Mouse (Mus musculus) cerebellum, adult 11-12 months (tissue): ENCODE results near the gene Zg16.
"Not testable (repeated sequence)": the region's sequence is repeated elsewhere in the genome, so short reads cannot be mapped to it uniquely, and the experiment has no call there.

Source experiments
- DNase-seq: peaks from one replicate; pipeline ENCODE4 v3.0.0; 2022

Zg16 gene

GRCm38 (mm10) chr7:127103960-127104359 lies 16.8 kb upstream of the Zg16 start:
- DNase-seq, result no peak

DNA sequence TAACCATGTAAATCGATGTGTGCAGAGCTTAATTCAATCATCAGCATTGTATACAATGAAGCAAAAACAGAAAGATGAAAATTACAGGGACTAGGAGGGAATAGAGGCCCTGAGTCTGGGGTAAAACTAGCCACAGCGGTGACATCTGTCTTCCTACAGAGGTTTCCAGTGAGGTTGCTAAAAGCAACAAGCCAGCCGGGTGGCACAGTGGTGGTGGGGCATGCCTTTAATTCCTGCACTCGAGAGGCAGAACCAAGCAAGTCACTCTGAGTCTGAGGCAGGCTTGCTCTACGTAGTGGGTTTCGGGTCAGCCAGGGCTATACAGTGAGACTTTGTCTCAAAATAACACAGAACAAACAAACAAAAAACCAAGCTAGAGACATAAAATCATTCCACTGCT lies 15.0 kb upstream of the Zg16 start:
- no peak for DNase-seq

GRCm38 (mm10) chr7:127101451-127102016 lies 14.4 kb upstream of the Zg16 start:
- no peak for DNase-seq

- DNase-seq, result no peak
Observed at GRCm38 (mm10) chr7:127099528-127099927, 12.4 kb upstream of the Zg16 start.

GRCm38 (mm10) chr7:127098950-127099349 lies 11.8 kb upstream of the Zg16 start:
- no peak for DNase-seq

GRCm38 (mm10) chr7:127098521-127098920 lies 11.4 kb upstream of the Zg16 start:
- no peak for DNase-seq

GRCm38 (mm10) chr7:127096456-127096855 lies 9.3 kb upstream of the Zg16 start:
- DNase-seq, result no peak

GRCm38 (mm10) chr7:127093914-127094313 lies 6.8 kb upstream of the Zg16 start:
- no peak for DNase-seq

DNA sequence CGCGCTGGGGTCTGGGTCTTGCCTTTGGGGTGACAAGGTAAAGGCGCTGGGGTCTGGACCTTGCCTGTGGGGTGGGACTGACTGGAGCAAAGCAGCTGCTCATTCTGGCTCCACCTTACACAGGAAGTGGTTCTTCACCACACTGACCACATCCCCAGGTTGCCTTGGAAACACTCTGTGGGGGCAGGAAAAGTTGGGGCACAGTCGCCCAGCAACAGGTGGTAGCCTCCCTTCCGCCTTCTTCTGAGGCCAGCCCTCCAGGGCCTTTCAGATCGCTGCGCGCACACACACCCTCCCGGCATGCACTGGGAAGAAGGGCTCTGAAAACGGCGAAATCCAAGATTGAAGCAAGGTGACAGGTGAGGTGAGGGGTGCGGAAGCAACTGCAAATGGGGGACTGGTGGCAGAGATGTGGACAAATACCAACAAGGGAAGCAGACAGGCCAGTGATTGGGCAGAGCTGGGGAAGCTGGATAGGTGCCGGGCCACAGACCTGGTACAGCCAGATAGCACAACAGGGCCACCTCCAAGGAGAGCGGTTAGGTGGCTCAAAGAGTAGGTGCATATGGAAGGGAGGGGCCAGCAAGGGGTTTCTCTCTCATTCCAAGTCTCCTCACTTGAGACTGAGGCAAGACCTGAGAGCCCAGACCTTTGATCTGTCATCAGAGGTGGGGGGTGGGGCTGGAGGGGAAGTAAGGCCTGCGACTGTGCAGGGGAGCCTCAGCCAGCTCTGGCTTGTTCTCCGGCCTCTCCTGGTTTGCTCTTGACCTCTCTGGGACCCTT lies 4.2 kb upstream of the Zg16 start, which contains the start of gene AI467606:
Gene AI467606 (plus strand): TSS at position 246 of the 783 bp plus-strand sequence.
- no peak for DNase-seq

- DNase-seq, result no peak
Observed at GRCm38 (mm10) chr7:127090154-127091113, 3.3 kb upstream of the Zg16 start.

DNA sequence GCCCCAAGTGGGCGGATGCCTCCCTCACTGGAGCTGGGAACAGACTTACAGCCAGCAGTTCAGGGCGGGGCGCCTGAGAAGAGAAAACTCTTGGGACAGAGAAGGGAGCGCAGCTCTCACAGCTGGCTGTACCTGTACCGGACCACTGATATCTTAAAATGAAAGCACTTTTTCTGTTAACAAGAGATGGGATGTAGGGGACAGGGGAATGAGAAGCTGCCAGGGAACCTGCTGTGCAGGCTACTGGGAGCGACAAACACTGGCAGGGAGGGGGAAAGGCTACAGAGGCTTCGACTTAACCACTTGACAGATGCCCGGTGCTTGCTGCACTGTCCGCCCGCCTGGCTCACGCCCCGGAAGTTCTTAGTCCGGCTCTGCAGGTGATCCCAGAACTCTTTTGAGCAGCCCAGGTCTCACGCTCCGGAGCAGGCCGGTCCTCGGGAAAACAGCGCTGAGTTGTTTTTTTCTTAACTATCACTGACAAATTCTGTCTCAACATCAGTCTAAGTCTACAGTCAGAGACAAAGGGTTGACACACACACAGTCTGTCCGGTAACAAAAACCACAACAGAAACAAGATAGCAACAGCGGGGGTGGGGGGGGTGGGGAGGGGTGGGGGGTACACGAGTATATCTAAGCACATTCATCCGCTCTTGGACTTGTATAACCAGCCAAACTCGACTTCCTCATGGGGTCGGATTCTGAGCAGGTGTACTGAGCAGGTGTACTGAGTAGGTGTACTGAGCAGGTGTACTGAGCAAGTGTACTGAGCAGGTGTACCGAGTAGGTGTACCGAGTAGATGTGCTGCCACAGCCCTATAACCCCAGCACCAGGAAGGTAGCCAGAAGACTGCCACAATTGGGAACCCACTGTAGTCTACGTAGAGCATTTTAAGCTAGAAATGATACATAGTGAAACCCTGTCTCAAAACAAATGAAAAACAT lies 2.0 kb upstream of the Zg16 start:
- DNase-seq, result no peak

DNA sequence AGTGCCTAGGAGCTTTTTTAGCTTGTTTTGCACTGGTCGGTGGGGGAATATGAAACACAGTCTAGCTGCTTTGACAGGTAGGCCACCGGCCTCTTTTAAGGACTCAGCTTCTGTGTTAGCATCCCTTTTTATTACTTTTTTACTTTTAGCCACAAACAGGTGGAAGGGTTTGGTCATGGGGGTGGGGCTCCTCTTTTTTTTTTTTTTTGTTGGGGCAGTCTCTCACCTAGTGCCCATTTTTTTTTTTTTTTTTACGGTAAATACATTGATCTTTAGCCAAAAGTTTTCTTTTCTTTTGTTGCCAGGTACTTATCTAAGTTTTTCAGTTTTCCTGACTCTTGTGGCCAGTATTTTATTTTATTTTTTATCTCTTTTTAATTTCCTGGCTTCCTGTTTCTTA lies 955 bp upstream of the Zg16 start:
- no peak for DNase-seq

DNA sequence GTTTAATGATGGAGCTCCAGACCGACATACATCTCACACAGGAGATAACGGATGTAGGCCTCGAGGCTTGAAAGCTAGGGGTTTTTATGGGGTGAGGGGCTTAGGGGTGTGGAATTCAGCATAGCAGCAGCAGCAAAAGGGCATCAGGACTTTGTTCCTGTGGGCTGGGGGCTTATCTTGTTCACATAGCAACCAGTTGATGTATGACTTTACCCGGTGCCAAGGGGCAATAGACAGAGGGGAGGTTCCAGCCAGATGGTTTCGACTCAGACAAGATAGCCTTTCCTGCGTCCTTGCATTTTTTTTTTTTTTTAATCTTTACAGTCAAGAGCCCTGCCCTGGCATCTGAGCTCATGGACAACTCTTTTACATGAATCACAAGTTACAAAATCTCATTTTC lies 1.4 kb downstream of the Zg16 start:
- not testable (repeated sequence) for DNase-seq

DNA sequence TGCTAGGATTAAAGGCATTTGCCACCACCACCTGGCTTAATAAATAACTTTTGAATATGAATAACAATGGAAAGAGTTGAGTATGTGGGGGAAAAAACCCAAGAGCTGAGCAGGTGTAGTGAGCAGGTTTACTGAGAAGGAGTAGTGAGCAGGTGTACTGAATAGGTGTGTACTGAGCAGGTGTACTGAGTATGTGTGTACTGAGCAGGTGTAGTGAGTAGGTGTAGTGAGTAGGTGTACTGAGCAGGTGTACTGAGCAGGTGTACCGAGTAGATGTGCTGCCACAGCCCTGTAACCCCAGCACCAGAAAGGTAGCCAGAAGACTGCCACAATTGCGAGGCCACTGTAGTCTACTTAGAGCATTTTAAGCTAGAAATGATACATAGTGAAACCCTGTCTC lies 2.3 kb downstream of the Zg16 start:
- DNase-seq, result no peak

- DNase-seq, result no peak
Observed at GRCm38 (mm10) chr7:127083689-127084088, 3.4 kb downstream of the Zg16 start.

DNA sequence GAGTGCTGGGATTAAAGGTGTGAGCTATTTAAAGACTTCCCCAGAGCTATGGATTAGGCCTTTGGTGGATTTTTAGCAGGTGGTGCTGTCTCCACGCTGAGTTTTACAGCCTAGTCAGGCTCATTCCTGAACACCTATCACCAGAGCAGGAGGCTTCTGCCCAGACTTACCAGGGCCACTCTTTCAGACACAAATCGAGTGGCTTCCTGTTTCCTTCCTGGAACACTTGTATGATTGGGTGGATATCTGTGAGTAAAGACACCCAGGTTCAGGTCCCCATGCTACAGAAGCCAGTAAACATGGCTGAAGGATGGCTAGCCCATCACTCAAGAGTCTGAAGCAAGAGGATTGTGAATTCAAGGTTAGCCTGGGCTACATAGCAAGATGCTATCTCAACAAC lies 4.1 kb downstream of the Zg16 start:
- DNase-seq, result no peak

DNA sequence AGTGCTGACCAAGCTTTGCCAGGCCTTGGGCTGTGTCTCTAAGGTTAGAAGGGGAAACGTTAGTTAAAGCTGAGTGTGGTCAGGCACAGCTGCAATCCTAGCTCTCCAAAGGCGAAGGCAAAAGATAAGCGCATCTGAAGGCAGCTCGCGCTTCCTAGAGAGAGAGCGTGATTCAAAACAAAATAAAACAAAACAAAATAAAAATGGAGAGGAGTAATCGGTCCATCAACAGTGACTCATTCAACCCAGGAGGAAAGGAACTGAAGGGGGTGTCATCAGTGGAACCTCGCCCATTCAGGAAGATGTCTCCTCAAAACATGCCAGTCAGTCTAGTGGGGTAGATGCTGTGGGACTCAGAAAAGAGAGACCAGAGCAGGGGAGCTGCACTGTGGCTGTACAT lies 4.9 kb downstream of the Zg16 start:
- no peak for DNase-seq

DNA sequence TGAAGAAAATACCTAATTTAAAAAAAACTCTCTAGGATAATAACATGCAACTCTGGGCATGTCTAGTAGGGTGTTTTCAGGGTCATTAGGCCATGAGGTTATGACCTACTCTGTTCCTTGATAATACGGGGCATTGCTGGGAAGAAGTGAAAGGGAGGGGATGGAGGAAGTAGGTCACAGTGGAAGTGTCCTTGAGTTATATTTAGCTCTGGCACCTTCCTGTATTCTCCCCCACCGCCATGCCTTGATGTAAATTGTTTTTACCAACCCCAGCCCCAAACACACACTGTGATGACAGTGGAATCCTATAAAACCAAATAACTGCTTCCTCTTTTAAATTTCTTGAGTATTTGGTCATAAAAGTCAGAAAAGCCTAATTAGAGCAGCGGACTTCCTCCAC lies 7.1 kb downstream of the Zg16 start:
- no peak for DNase-seq

DNA sequence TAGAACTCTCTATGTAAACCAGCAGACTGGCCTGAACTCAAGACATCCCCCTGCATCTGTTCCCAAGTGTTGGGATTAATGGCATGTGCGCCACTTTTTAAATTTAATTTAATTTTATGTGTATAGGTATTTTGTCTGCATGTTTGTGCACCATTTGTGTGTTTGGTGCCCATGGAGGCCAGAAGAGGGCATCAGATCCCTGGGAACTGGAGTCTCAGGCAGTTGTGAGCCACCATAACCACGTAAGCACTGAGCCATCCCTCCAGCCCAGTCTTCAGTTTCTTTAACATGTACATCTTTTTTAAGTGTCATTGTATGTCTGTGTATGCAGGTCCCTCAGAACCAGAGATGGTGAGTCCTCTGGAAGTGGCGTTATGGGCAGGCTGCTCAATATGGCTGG lies 9.4 kb downstream of the Zg16 start:
- no peak for DNase-seq

GRCm38 (mm10) chr7:127076188-127076587 lies 10.9 kb downstream of the Zg16 start:
- DNase-seq, result no peak

DNA sequence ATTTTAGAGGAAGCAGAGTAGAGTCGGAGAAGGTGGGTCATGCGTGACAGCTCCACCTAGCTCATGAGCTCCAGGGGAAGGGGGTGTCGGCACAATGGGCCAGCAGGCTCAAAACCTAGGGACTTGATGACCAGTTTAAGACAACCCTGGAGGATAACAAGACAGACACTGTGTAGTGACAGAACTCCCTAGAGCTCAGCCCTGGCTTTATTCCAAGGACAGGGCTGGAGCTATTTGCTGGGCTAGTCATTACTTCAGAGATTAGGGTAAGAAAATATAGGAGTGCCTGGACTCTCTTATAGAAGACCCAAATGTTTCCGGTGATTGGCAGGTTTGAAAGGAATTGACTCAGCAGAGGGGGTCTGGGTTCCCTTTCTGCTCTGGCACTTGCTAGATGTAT lies 13.9 kb downstream of the Zg16 start:
- DNase-seq, result no peak

- no peak for DNase-seq
Observed at GRCm38 (mm10) chr7:127070871-127071413, 16.2 kb downstream of the Zg16 start.
